Mouse (Mus musculus) neural tube, embryonic 11.5 days (tissue): ENCODE data around the gene Slc26a5. TPM values are rescaled to one million over a fixed set of nuclear protein-coding genes. Genes with fewer than 3 reads are reported as not detected.

Source experiments
- ATAC-seq: fragments of 200-750 bp; cut with Nextera tagmentation; 2 replicates; pipeline ENCODE4 v1.8.0; 2017; ENCODE audit warnings: moderate number of reproducible peaks, mild to moderate bottlenecking, moderate TSS enrichment, moderate library complexity; ENCODE audit not compliant: insufficient read depth, low FRiP score, low TSS enrichment
- DNase-seq: peaks from one replicate; pipeline ENCODE4 v3.0.0-alpha.2; 2015; ENCODE audit warnings: low spot score
- H3K27ac ChIP-seq: fragments of 300-500 bp; sonication (generic); 2 replicates; pipeline ENCODE4 v1.5.1; 2014; ENCODE audit warnings: low read depth, mild to moderate bottlenecking, low read length
- H3K27me3 ChIP-seq: fragments of 300-500 bp; sonication (generic); 2 replicates; pipeline ENCODE4 v1.6.1; 2014; ENCODE audit warnings: mild to moderate bottlenecking, low read length, mixed read lengths; ENCODE audit not compliant: control insufficient read depth, insufficient read depth
- H3K36me3 ChIP-seq: fragments of 300-500 bp; sonication (generic); 2 replicates; pipeline ENCODE4 v1.6.1; 2014; ENCODE audit warnings: mild to moderate bottlenecking, low read length, moderate library complexity, mixed read lengths; ENCODE audit not compliant: control insufficient read depth, insufficient read depth
- H3K4me1 ChIP-seq: fragments of 300-500 bp; sonication (generic); 2 replicates; pipeline ENCODE4 v1.6.1; 2014; ENCODE audit warnings: low read length, mixed read lengths; ENCODE audit not compliant: control insufficient read depth, insufficient read depth
- H3K4me2 ChIP-seq: fragments of 300-500 bp; sonication (generic); 2 replicates; pipeline ENCODE4 v1.6.1; 2014; ENCODE audit warnings: low read depth, mild to moderate bottlenecking, moderate library complexity
- H3K4me3 ChIP-seq: fragments of 300-500 bp; sonication (generic); 2 replicates; pipeline ENCODE4 v1.5.1; 2014; ENCODE audit warnings: low read depth, low read length
- H3K9ac ChIP-seq: fragments of 300-500 bp; sonication (generic); 2 replicates; pipeline ENCODE4 v1.6.1; 2014; ENCODE audit warnings: mild to moderate bottlenecking, low read length
- H3K9me3 ChIP-seq: fragments of 300-500 bp; sonication (generic); 2 replicates; pipeline ENCODE4 v1.6.1; 2016; ENCODE audit warnings: low read length; ENCODE audit not compliant: control insufficient read depth
- WGBS: fragments of 180-500 bp; shearing (Covaris S2); extraction: QIAGEN DNeasy Blood & Tissue Kit; methylation state at CpG from one replicate; pipeline ENCODE4 v1.1.7; 2014; 5-methylcytosine and 5-hydroxymethylcytosine counted together
- polyA plus RNA-seq: library from polyadenylated mRNA; unstranded; fragments of >200 nt; fragmentation: Nextera tagmentation; extraction: Ambion mirVana; gene quantifications from 2 replicates; pipeline ENCODE4 v1.2.1, GENCODE M21; 2014

The Slc26a5 gene
- polyA plus RNA-seq, 1 experiment from 2014 or later: not detected

DNA sequence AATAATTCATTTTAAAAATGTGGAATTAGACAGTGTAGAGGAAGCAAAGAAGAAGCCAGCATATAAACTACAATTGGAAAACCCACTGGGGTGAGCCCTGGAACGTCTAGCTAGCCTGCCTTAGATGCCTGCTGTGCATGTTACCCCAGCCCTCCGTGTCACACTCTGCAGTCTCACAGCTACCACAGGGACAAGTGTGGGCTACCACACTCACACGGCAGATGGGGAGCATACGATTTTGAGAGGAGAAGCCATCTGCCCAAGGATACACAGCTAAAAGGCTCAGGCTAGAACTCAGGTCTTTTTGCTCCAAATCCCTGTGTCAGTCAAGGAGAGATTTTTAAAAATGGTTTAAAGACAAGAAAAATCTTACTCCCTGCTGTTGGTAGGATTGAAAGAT is 36.5 kb downstream of the Slc26a5 start:
- DNase-seq (no peak), ATAC-seq (no peak)
- Histone ChIP-seq H3K27ac (no peak overlapping the region), H3K9ac (no peak overlapping the region), H3K4me2 (no peak overlapping the region), H3K4me3 (no peak overlapping the region), H3K9me3 (no peaks in the 10 kb centered on the region), H3K36me3 (no peaks in the 10 kb centered on the region), H3K4me1 (no peaks in the 10 kb centered on the region), H3K27me3 (no peaks in the 10 kb centered on the region)
- 70% methylated on average over 4 of the region's 4 CpGs for WGBS

DNA sequence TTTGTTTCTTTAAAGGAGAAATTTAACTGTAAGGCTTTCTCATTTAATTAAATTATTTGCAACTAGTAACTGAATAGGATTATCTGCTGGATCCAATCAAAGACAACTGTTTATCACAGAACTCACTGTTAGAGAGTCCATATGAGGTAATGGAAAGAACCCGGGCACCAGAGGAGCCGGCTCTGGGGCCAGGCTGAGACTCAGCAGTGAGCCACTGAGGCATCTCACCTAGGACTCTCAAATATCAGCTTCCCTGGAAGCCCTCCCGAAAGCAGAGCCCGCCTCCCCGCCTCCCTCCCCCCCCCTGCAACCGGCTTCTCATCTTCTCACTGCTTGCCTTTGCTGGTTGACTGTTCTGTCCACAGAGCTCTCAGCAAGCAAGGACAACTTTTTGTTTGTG is 37.8 kb downstream of the Slc26a5 start:
- ATAC-seq: no peak
- 24% methylated on average over 6 of the region's 6 CpGs for WGBS
- Histone ChIP-seq H3K27ac (no peak overlapping the region), H3K4me2 (no peak overlapping the region), H3K4me1 (no peaks in the 10 kb centered on the region), H3K9me3 (no peaks in the 10 kb centered on the region), H3K27me3 (no peaks in the 10 kb centered on the region), H3K9ac (no peak overlapping the region), H3K36me3 (no peaks in the 10 kb centered on the region), H3K4me3 (no peak overlapping the region)
- no peak for DNase-seq

DNA sequence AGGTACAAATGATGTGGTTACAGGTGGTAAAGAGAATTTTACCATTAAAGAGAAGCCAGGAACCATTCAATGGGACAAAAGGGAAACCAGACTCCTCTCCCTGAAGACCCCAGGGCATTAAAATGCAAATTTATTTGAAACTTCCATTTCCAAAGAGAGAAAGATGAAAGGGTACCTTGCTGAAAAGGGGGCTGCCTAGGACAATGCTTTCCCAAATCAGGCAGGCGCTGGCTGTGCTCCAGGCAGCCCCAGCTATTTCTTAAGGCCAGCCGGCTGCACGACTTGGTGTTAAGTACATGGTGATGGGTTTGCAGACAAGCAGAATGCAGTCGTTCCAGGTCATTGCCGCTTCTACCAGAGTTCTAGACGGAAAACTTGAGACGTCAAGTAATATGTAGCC is 39.0 kb downstream of the Slc26a5 start:
- Histone ChIP-seq H3K4me2 (no peak overlapping the region), H3K9me3 (no peaks in the 10 kb centered on the region), H3K4me3 (no peak overlapping the region), H3K27me3 (no peaks in the 10 kb centered on the region), H3K27ac (no peak overlapping the region), H3K9ac (no peak overlapping the region), H3K36me3 (no peaks in the 10 kb centered on the region), H3K4me1 (no peaks in the 10 kb centered on the region)
- ATAC-seq (no peak), DNase-seq (peak; percentile 5)
- 23% methylated on average over 7 of the region's 7 CpGs for WGBS

DNA sequence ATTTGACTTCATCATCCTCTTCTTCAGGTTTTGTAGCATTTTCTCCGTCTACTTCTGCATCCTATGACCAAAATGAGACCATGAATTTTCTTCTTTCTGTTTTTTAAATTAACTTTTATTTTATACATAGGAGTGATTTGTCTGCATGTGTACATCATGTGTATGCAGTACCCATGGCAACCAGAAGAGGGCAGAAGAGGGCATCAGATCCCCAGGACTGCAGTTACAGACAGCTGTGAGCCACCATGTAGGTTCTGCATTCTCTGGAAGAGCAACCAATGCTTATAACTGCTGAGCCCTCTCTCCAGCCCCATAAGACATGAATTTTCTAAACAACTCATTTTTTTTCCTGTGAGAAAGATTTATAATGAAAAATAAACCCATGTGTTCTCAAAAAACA is 51.4 kb downstream of the Slc26a5 start:
- ATAC-seq (no peak), DNase-seq (peak; percentile 23)
- Histone ChIP-seq H3K36me3 (no peaks in the 10 kb centered on the region), H3K27ac (no peak overlapping the region), H3K4me3 (no peak overlapping the region), H3K4me2 (no peak overlapping the region), H3K9ac (no peak overlapping the region), H3K4me1 (no peaks in the 10 kb centered on the region), H3K9me3 (no peaks in the 10 kb centered on the region), H3K27me3 (no peaks in the 10 kb centered on the region)
- WGBS: 35% methylated on average over 1 of the region's 1 CpGs

DNA sequence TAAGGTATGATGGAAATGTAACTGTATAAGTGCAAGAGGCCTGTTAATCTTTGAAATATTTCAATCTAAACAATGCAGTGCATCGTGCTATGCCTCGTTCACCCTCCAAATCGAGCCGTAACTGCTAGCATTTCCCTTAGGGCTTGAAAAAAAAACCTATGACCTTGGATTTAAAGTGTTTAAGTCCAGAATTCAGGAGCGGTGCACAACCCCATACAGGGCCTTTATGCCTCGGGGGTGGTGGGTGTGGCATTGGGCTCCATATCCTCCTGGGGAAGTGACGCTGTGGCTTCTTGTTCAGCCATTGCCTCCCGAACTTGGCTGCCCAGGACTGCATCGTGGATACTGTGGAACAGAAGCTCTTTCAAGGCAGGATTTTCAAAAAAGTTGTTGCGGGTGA is 54.5 kb downstream of the Slc26a5 start:
- H3K4me2 ChIP-seq: no peak overlapping the region
- WGBS: 84% methylated on average over 10 of the region's 10 CpGs
- H3K4me3 ChIP-seq: no peak overlapping the region
- no peak overlapping the region for H3K9ac ChIP-seq
- H3K4me1 ChIP-seq: no peaks in the 10 kb centered on the region
- no peak for ATAC-seq
- DNase-seq: peak; percentile 8
- H3K36me3 ChIP-seq: no peaks in the 10 kb centered on the region
- no peak overlapping the region for H3K27ac ChIP-seq
- H3K27me3 ChIP-seq: no peaks in the 10 kb centered on the region
- H3K9me3 ChIP-seq: no peaks in the 10 kb centered on the region

DNA sequence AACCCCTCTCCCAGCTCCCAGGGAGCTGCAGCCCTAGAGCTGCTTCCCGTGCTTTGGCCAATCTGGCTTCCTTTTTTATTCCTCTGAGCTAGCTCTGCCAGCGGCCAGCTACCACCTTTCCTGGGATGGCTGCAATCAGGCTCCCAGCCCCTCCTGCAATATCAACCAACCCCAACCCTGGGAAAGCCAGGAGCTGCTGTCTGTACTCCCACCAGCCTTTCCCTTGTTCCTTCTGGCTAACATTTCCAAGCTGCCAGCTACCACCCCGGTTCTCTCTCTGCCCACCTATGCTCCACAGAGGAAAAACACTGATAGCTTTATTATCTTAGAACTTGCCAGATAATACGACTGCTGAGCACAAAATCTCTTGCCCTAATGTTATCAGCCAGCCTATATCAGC is 60.6 kb downstream of the Slc26a5 start:
- DNase-seq (peak; percentile 8), ATAC-seq (no peak)
- Histone ChIP-seq H3K9ac (no peak overlapping the region), H3K4me1 (no peaks in the 10 kb centered on the region), H3K36me3 (peaks cover 5% of the 10 kb centered on the region), H3K9me3 (no peaks in the 10 kb centered on the region), H3K4me3 (no peak overlapping the region), H3K27me3 (no peaks in the 10 kb centered on the region), H3K4me2 (no peak overlapping the region), H3K27ac (no peak overlapping the region)
- 87% methylated on average over 4 of the region's 4 CpGs for WGBS

DNA sequence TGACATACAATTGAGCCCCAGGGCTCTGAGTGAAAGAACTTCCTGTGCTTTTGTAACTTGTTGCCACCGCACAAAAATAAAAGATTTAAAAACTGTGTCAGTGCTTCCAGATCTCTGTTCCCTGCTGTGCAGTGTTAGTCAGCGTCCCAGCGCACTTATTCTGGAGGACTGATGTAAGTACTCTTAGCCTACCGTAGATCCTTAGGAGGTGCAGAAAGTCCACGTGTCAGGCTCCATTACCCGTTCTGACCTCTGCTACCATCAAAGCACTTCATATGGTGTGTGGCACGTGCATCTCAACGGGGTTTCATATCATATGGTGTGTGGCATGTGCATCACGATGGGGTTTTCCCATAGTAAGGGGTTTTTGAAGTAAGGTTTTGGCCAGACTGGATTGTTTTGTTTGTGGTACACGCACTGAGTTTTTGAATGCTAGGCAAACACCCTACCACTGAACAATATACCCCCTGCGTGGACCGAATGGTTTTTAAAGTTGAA is 61.7 kb downstream of the Slc26a5 start:
- ATAC-seq (no peak), DNase-seq (peak; percentile 7)
- Histone ChIP-seq H3K9me3 (no peaks in the 10 kb centered on the region), H3K4me1 (no peaks in the 10 kb centered on the region), H3K27ac (no peak overlapping the region), H3K9ac (no peak overlapping the region), H3K4me3 (no peak overlapping the region), H3K4me2 (no peak overlapping the region), H3K27me3 (no peaks in the 10 kb centered on the region), H3K36me3 (peaks cover 9% of the 10 kb centered on the region)
- 90% methylated on average over 12 of the region's 12 CpGs for WGBS

DNA sequence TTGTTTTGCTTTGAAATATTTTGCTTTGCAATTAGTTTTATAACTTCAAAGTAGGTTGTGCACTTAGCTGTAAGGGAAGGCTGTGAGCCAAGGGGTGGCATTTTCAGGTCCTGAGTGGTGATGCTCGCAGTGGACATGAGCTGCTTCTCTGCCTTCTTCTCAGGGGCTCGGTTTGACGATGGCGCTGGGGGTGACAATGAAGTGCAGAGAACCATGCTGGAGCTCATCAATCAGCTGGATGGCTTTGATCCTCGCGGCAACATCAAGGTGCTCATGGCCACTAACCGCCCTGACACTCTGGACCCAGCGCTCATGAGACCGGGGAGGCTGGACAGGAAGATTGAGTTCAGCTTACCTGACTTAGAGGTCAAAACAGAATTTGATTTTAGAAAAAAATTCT is 62.5 kb downstream of the Slc26a5 start:
- H3K4me3 ChIP-seq: no peak overlapping the region
- H3K27ac ChIP-seq: no peak overlapping the region
- 90% methylated on average over 9 of the region's 9 CpGs for WGBS
- no peak overlapping the region for H3K4me2 ChIP-seq
- no peak for ATAC-seq
- peak; percentile 7 for DNase-seq
- no peaks in the 10 kb centered on the region for H3K9me3 ChIP-seq
- H3K9ac ChIP-seq: no peak overlapping the region
- H3K36me3 ChIP-seq: peaks cover 9% of the 10 kb centered on the region
- H3K4me1 ChIP-seq: no peaks in the 10 kb centered on the region
- no peaks in the 10 kb centered on the region for H3K27me3 ChIP-seq

DNA sequence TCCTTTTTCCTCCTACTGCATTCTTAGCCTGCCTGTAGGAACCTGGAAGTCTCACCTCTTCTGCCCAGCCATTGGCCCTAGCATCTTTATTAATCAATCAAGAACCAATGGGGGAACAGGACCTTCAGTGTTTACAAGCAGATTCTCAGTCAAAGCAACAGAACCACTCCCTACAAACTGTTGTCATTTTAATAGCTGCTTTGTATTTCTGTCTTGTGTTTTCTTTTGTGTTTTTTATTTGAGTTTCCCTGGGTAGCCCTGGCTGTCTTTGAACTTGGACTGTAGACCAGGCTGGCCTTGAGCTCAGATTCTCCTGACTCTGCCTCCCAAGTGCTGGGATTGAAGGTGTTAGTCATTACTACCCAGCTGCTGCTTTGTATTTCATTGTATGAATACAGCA is 73.2 kb downstream of the Slc26a5 start:
- ATAC-seq (no peak), DNase-seq (no peak)
- no peak overlapping the region for H3K4me2 ChIP-seq
- H3K27me3 ChIP-seq: no peaks in the 10 kb centered on the region
- no peak overlapping the region for H3K27ac ChIP-seq
- H3K36me3 ChIP-seq: peaks cover 5% of the 10 kb centered on the region
- H3K4me3 ChIP-seq: no peak overlapping the region
- H3K9me3 ChIP-seq: no peaks in the 10 kb centered on the region
- H3K4me1 ChIP-seq: peaks cover 5% of the 10 kb centered on the region; the same call in 1 of the 2 replicates
- no peak overlapping the region for H3K9ac ChIP-seq
